Mouse (Mus musculus) stomach, postnatal 0 days (tissue): ENCODE results near the gene Ifne. TPM values are rescaled to one million over a fixed set of nuclear protein-coding genes. Genes with fewer than 3 reads are reported as not detected.
"Not testable (repeated sequence)": the region's sequence is repeated elsewhere in the genome, so short reads cannot be mapped to it uniquely, and the experiment has no call there.

Experiments
- ATAC-seq: fragments of 200-750 bp; cut with Nextera tagmentation; 2 replicates; pipeline ENCODE4 v1.8.0; 2017; ENCODE audit not compliant: low FRiP score, low TSS enrichment
- DNase-seq: peaks from one replicate; pipeline ENCODE4 v3.0.0-alpha.2; 2016; ENCODE audit warnings: low spot score
- H3K27ac ChIP-seq: fragments of 300-500 bp; sonication (generic); replicated peaks from 2 replicates; pipeline ENCODE4 v1.5.1; 2014; ENCODE audit warnings: mild to moderate bottlenecking, control low read depth
- H3K27me3 ChIP-seq: fragments of 300-500 bp; sonication (generic); 2 replicates; pipeline ENCODE4 v1.6.1; 2014; ENCODE audit warnings: low read length; ENCODE audit not compliant: control insufficient read depth, insufficient read depth
- H3K36me3 ChIP-seq: fragments of 300-500 bp; sonication (generic); 2 replicates; pipeline ENCODE4 v1.6.1; 2014; ENCODE audit warnings: low read length, mixed read lengths; ENCODE audit not compliant: control insufficient read depth, insufficient read depth
- H3K4me1 ChIP-seq: fragments of 300-500 bp; sonication (generic); replicated peaks from 2 replicates; pipeline ENCODE4 v1.6.1; 2014; ENCODE audit warnings: antibody characterized with exemption; ENCODE audit not compliant: control insufficient read depth, insufficient read depth
- H3K4me2 ChIP-seq: fragments of 300-500 bp; sonication (generic); replicated peaks from 2 replicates; pipeline ENCODE4 v1.6.1; 2014; ENCODE audit warnings: low read depth, mild to moderate bottlenecking, control low read depth, moderate library complexity
- H3K4me3 ChIP-seq: fragments of 300-500 bp; sonication (generic); 2 replicates; pipeline ENCODE4 v1.5.1; 2014; ENCODE audit warnings: low read depth, low read length, control low read depth
- H3K9ac ChIP-seq: fragments of 300-500 bp; sonication (generic); 2 replicates; pipeline ENCODE4 v1.6.1; 2014; ENCODE audit warnings: mild to moderate bottlenecking, low read length, control low read depth, mixed read lengths
- H3K9me3 ChIP-seq: fragments of 300-500 bp; sonication (generic); 2 replicates; pipeline ENCODE4 v1.6.1; 2016; ENCODE audit warnings: low read length; ENCODE audit not compliant: control insufficient read depth
- CTCF ChIP-seq: IDR thresholded peaks from 2 replicates; pipeline ENCODE4 v1.5.1; 2016; ENCODE audit warnings: antibody characterized with exemption, low read depth, mild to moderate bottlenecking, moderate library complexity
- EP300 ChIP-seq: optimal IDR thresholded peaks from 2 replicates; pipeline ENCODE3; 2016; ENCODE audit warnings: antibody characterized with exemption
- WGBS: fragments of 180-500 bp; shearing (Covaris S2); extraction: QIAGEN DNeasy Blood & Tissue Kit; methylation state at CpG from one replicate; pipeline ENCODE4 v1.1.7; 2014; 5-methylcytosine and 5-hydroxymethylcytosine counted together
- microRNA counts: library from miRNA; unstranded; fragments of <30 nt; microRNA quantifications from one replicate; lab custom pipeline; 2015
- microRNA-seq: library from miRNA; unstranded; fragments of <30 nt; microRNA quantifications from one replicate; pipeline ENCODE4, GENCODE M21; 2016
- polyA plus RNA-seq: library from polyadenylated mRNA; unstranded; fragments of >200 nt; fragmentation: Nextera tagmentation; extraction: Ambion mirVana; gene quantifications from 2 replicates; pipeline ENCODE4 v1.2.1, GENCODE M21; 2015

The Ifne gene
- polyA plus RNA-seq, 1 experiment from 2014 or later, result 0.85 TPM

DNA sequence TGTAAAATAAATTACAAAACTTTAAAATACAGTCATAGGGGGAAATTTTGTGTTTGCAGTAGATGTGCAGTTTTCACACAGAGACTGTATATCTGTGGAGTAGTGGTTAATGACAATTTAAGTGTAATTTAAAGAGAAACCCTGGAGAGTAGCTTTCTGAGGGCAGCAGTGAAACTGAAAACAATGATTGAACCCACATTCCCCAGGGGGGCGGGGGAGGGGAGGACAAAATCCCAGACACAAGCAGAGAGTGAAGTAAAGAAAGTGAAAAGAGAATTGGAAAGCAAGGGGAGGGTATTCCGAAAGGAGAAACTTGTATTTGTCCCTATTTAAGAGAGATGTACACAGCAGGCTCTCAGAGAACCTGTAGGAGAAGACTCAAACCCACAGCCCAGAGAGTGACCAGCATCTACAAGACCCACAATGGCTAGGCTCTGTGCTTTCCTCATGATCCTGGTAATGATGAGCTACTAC lies 38.5 kb downstream of the Ifne start, which contains the start of gene Ifna4:
Gene Ifna4, plus strand, starts transcription at position 424 of the 474 bp plus-strand sequence.
- no peak within 1 kb of the TSS for H3K4me2 ChIP-seq

DNA sequence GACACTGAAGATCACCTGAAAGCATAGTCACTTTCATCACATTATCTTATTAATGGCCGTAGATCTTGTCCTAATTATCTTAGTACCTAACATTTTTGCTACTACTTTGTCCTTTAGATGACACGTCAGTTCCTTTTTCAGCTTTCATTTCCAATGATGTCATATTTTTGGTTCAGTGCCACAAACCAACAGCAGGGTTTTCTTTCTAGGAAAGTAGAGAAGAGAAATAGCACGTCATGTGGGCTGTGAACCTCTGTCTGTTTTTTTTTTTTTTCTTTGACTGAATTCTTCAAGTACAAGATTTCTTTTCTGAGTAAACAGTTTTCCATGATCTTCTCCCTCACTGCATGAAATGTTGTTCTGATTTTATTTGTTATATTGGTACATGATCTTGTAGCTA lies 39.9 kb downstream of the Ifne start:
- ATAC-seq (no peak), DNase-seq (no peak)
- Histone ChIP-seq H3K36me3 (no peaks in the 10 kb centered on the region), H3K4me1 (no peaks in the 10 kb centered on the region), H3K4me3 (no peak overlapping the region), H3K9ac (no peak overlapping the region), H3K27me3 (no peaks in the 10 kb centered on the region), H3K4me2 (no peak overlapping the region), H3K9me3 (no peaks in the 10 kb centered on the region), H3K27ac (no peak overlapping the region)
- 62% methylated on average over 3 of the region's 3 CpGs for WGBS
- TF ChIP-seq EP300 (no peak), CTCF (no peak)

More for the DNA sequence above, 38.5 kb downstream of the Ifne start, which contains the start of gene Ifna4:
- no peaks in the 10 kb centered on the region for H3K9me3 ChIP-seq
- no peaks in the 10 kb centered on the region for H3K4me1 ChIP-seq
- H3K36me3 ChIP-seq, result no peaks in the 10 kb centered on the region
- no peak for DNase-seq
- H3K4me3 ChIP-seq, result no peak within 1 kb of the TSS
- no peak for ATAC-seq
- TF ChIP-seq CTCF (no peak), EP300 (no peak)
- no peak within 1 kb of the TSS for H3K9ac ChIP-seq
- H3K27ac ChIP-seq, result no peak within 1 kb of the TSS
- no peaks in the 10 kb centered on the region for H3K27me3 ChIP-seq
- WGBS, result 57% methylated on average over 2 of the region's 2 CpGs

DNA sequence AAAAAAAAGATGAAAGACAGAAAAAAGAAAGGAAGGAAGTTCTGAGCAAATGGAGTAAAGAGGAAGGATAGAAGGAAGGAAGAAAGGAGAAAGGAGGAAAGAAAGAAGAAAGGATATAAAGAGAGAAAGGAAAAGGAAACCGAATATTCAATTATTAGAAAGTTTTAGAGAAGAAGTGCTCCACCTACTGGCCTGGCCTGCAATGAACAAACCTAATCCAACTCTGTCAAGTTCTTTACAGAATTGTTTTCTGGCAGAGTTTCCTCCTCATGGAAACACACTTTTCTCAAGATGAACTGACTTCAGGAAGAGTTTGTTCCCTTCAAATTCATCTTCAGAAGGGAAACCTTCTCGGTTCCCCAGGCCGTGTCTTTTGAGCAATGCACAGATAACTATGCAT lies 41.2 kb downstream of the Ifne start:
- H3K4me2 ChIP-seq, result no peak overlapping the region
- H3K9me3 ChIP-seq, result no peaks in the 10 kb centered on the region
- no peak overlapping the region for H3K27ac ChIP-seq
- no peak for ATAC-seq
- H3K9ac ChIP-seq, result no peak overlapping the region
- H3K4me1 ChIP-seq, result no peaks in the 10 kb centered on the region
- H3K4me3 ChIP-seq, result no peak overlapping the region
- no peaks in the 10 kb centered on the region for H3K36me3 ChIP-seq
- TF ChIP-seq CTCF (peak; percentile 68), EP300 (no peak)
- H3K27me3 ChIP-seq, result no peaks in the 10 kb centered on the region
- WGBS, result 30% methylated on average over 3 of the region's 3 CpGs
- peak; percentile 20 for DNase-seq

DNA sequence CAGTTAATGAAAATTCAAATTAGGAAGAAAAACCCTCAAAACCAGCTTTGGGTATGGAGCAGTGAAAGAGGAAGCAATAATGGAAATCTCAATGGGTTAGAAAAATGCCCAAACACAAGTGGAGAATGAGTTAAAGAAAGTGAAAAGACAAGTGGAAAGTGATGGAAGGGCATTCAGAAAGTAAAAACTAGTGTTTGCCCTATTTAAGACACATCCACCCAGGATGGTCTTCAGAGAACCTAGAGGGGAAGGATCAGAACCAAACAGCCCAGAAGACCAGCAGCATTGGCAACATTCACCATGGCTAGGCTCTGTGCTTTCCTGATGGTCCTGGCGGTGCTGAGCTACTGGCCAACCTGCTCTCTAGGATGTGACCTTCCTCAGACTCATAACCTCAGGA lies 44.8 kb downstream of the Ifne start, which contains the start of gene Ifna5:
Gene Ifna5, plus strand, starts transcription at position 301 of the 400 bp plus-strand sequence.
- not testable (repeated sequence) for H3K4me2 ChIP-seq, H3K4me1 ChIP-seq, ATAC-seq, H3K27me3 ChIP-seq, H3K4me3 ChIP-seq, H3K27ac ChIP-seq, DNase-seq, H3K9ac ChIP-seq, H3K9me3 ChIP-seq, H3K36me3 ChIP-seq
- WGBS, result 64% methylated on average over 1 of the region's 1 CpGs

DNA sequence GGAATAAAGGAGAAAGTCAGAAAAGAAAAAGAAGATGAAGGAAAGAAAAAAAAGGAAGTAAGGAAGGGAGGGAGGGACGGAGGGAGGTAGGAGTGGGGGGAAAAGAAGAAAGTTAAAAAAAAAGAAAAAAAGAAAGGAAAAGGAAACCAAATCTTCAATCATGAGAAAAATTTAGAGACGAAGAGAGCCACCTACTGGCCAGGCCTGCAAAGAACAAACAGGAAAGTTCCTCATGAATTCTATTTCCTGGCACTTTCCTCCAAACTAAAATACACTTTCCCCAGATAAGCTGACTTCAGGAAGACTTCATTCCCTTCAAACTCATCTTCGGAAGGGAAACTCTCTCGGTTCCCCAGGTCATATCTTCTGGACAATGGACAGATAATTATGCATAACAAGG lies 49.5 kb downstream of the Ifne start:
- 32% methylated on average over 4 of the region's 4 CpGs for WGBS
- no peak for ATAC-seq
- H3K4me3 ChIP-seq, result no peak overlapping the region

More for the DNA sequence above, 49.5 kb downstream of the Ifne start:
- Histone ChIP-seq H3K9me3 (no peaks in the 10 kb centered on the region), H3K36me3 (no peaks in the 10 kb centered on the region), H3K27ac (no peak overlapping the region), H3K4me2 (no peak overlapping the region), H3K4me1 (no peaks in the 10 kb centered on the region), H3K27me3 (no peaks in the 10 kb centered on the region), H3K9ac (no peak overlapping the region)
- peak; percentile 31 for DNase-seq
- TF ChIP-seq EP300 (no peak), CTCF (peak; percentile 66)

MicroRNAs encoded within 50 kb of the gene (microRNA counts, 519-probe panel; counts per million panel counts)
- microRNA mmu-miR-31 (lab: Ali Mortazavi, UCI), result 4,665 counts per million, percentile 47 among the panel's probes with 10 or more counts

Small RNA genes within 50 kb of the gene (microRNA-seq; reads per million reads assigned to microRNA genes)
- gene Mir31, result 2,494 reads per million, percentile 83 among the genes with 10 or more reads in this experiment

Other genes with a start within 250 kb of the Ifne start
- not detected in 2 replicates for gene C87499, start 245.8 kb downstream of the Ifne start, polyA plus RNA-seq
- gene Ifna13, start 235.7 kb downstream of the Ifne start, polyA plus RNA-seq, result not detected in 2 replicates
- not detected in 2 replicates for gene Ifna16, start 203.3 kb downstream of the Ifne start, polyA plus RNA-seq
- not detected in 2 replicates for gene Ifna2, start 196.3 kb downstream of the Ifne start, polyA plus RNA-seq
- gene Ifnab, start 188.8 kb downstream of the Ifne start, polyA plus RNA-seq, result not detected in 2 replicates
- 0.19 and 0.51 TPM in 2 replicates for gene Gm26566, start 158.4 kb downstream of the Ifne start, polyA plus RNA-seq
- gene Klhl9, start 157.7 kb downstream of the Ifne start, polyA plus RNA-seq, result 39.8 and 40.6 TPM in 2 replicates
- gene Gm13271, start 125.3 kb downstream of the Ifne start, polyA plus RNA-seq, result not detected in 2 replicates
- gene Gm13283, start 120.1 kb downstream of the Ifne start, polyA plus RNA-seq, result 0.21 and 0.24 TPM in 2 replicates
- 0.55 TPM in 1 of 2 replicates, not detected in the other for gene Gm13290, start 106.4 kb downstream of the Ifne start, polyA plus RNA-seq
- not detected in 2 replicates for gene Gm13289, start 103.3 kb downstream of the Ifne start, polyA plus RNA-seq
- gene Gm13272, start 100.4 kb downstream of the Ifne start, polyA plus RNA-seq, result not detected in 2 replicates
- 0.25 and 0.47 TPM in 2 replicates for gene Ifnz, start 98.1 kb downstream of the Ifne start, polyA plus RNA-seq
- 0.45 TPM in 1 of 2 replicates, not detected in the other for gene Gm13276, start 94.5 kb downstream of the Ifne start, polyA plus RNA-seq
- gene Gm13277, start 91.6 kb downstream of the Ifne start, polyA plus RNA-seq, result not detected in 2 replicates
- gene Gm13278, start 88.7 kb downstream of the Ifne start, polyA plus RNA-seq, result not detected in 2 replicates
- not detected in 2 replicates for gene Gm13275, start 85.7 kb downstream of the Ifne start, polyA plus RNA-seq
- not detected in 2 replicates for gene Gm13279, start 82.8 kb downstream of the Ifne start, polyA plus RNA-seq
- 0.92 and 1.3 TPM in 2 replicates for gene Gm13285, start 80.5 kb downstream of the Ifne start, polyA plus RNA-seq
- gene Gm13287, start 76.9 kb downstream of the Ifne start, polyA plus RNA-seq, result not detected in 2 replicates
- gene Gm13288, start 74.7 kb downstream of the Ifne start, polyA plus RNA-seq, result not detected in 2 replicates
- gene Ifna7, start 64.0 kb downstream of the Ifne start, polyA plus RNA-seq, result not detected in 2 replicates
- gene Ifna11, start 60.2 kb downstream of the Ifne start, polyA plus RNA-seq, result not detected in 2 replicates
- not detected in 2 replicates for gene Ifna6, start 52.8 kb downstream of the Ifne start, polyA plus RNA-seq
- gene Ifna5, start 44.7 kb downstream of the Ifne start, polyA plus RNA-seq, result not detected in 2 replicates
- not detected in 2 replicates for gene Ifna4, start 38.3 kb downstream of the Ifne start, polyA plus RNA-seq
- not detected in 2 replicates for gene Ifna1, start 30.1 kb downstream of the Ifne start, polyA plus RNA-seq